Mouse (Mus musculus): ENCODE results near the gene Sirt1. TPM values are rescaled to one million over a fixed set of nuclear protein-coding genes. Genes with fewer than 3 reads are reported as not detected.

Sirt1 gene
- polyA plus RNA-seq (2014; fragmentation: Illumina TruSeq; extraction: RNeasy Lipid Tissue Mini Kit (QIAGEN cat#74804); ENCODE audit: low read depth, low replicate concordance) = 80.9 TPM

GRCm38 (mm10) chr10:63381498-63382280 lies at the start of gene Sirt1:
TSS of gene Sirt1 (minus strand) at chr10:63381704.

GRCm38 (mm10) chr10:63429785-63430305 lies 48.3 kb upstream of the Sirt1 start, which contains the start of gene Ctnna3:
TSS of gene Ctnna3 (plus strand) at chr10:63430098.

DNA sequence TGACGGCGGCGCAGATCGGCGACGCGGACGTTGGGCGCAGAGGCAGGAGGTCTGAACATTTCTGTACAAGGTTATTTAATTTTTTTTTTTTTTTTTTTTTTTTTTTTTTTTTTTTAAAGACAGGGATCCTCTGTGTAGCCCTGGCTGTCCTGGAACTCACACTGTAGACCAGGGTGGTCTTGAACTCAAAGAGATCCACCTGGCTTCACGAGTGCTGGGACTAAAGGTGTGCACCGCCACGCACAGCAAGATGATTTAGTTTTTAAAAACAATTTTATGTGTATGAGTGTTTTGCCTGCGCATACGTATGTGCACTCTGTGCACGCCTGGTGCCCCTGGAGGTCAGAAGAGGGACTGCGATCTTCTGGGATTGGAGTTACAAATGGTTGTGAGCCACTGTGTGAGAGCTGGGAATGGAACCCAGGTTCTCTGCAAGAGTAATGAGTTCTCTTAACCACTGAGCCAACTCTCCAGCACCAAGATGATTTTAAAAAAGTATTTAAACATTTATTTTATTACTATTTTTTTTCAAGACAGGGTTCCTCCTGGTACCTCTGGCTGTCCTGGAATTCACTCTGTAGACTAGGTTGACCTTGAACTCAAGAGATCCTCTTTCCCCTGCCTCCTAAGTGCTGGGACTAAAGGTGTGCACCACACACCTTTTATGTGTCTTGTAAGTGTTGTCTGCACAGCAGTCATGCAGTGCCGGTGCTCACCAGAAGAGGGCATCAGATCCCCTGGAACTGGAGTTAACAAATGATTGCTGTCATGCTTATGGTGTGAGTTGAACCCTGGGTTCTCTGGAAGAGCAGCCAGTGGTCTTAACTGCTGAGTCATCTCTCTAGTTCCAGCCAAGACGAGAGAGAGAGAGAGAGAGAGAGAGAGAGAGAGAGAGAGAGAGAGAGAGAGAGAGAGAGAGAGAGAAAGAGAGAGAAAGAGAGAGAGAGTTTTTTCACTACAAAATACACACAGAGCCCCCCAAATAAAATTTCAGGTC lies 40.5 kb upstream of the Sirt1 start, which contains the start of gene Gm7075:
TSS of gene Gm7075 (minus strand) at position 51 of the 997 bp plus-strand sequence.

GRCm38 (mm10) chr10:63382372-63383279 lies 1.1 kb upstream of the Sirt1 start, which contains the start of gene Dnajc12:
TSS of gene Dnajc12 (plus strand) at chr10:63382443.

Other genes starting within 250 kb of the Sirt1 start
- not detected for gene Mypn, start 177.8 kb downstream of the Sirt1 start, polyA plus RNA-seq (2014; fragmentation: Illumina TruSeq; extraction: RNeasy Lipid Tissue Mini Kit (QIAGEN cat#74804); ENCODE audit: low read depth, low replicate concordance)
- gene Herc4, start 137.9 kb downstream of the Sirt1 start, polyA plus RNA-seq (2014; fragmentation: Illumina TruSeq; extraction: RNeasy Lipid Tissue Mini Kit (QIAGEN cat#74804); ENCODE audit: low read depth, low replicate concordance) = 291 TPM
- gene Dnajc12, start 739 bp upstream of the Sirt1 start, polyA plus RNA-seq (2014; fragmentation: Illumina TruSeq; extraction: RNeasy Lipid Tissue Mini Kit (QIAGEN cat#74804); ENCODE audit: low read depth, low replicate concordance) = 5.6 TPM
- not detected for gene Gm7075, start 40.1 kb upstream of the Sirt1 start, polyA plus RNA-seq (2014; fragmentation: Illumina TruSeq; extraction: RNeasy Lipid Tissue Mini Kit (QIAGEN cat#74804); ENCODE audit: low read depth, low replicate concordance)
- 1.4 TPM for gene Ctnna3, start 48.4 kb upstream of the Sirt1 start, polyA plus RNA-seq (2014; fragmentation: Illumina TruSeq; extraction: RNeasy Lipid Tissue Mini Kit (QIAGEN cat#74804); ENCODE audit: low read depth, low replicate concordance)

Data from sigmoid colon, adult 10 weeks (tissue).